Mouse (Mus musculus) liver, postnatal 0 days (tissue): Measurements from ENCODE around the gene Mri1. TPM values are rescaled to one million over a fixed set of nuclear protein-coding genes. Genes with fewer than 3 reads are reported as not detected.

ENCODE experiments used
- ATAC-seq: fragments of 200-750 bp; cut with Nextera tagmentation; 2 replicates; pipeline ENCODE4 v1.8.0; 2017; ENCODE audit warnings: mild to moderate bottlenecking, moderate library complexity
- DNase-seq: peaks from one replicate; pipeline ENCODE4 v3.0.0-alpha.2; 2016
- H3K27ac ChIP-seq: fragments of 300-500 bp; sonication (generic); 2 replicates; pipeline ENCODE4 v1.5.1; 2014; ENCODE audit warnings: antibody characterized with exemption, moderate library complexity, mild to moderate bottlenecking, low read depth
- H3K27me3 ChIP-seq: fragments of 300-500 bp; sonication (generic); 2 replicates; pipeline ENCODE4 v1.6.1; 2014; ENCODE audit warnings: low read length, control low read depth, mixed read lengths; ENCODE audit not compliant: insufficient read depth
- H3K36me3 ChIP-seq: fragments of 300-500 bp; sonication (generic); replicated peaks from 2 replicates; pipeline ENCODE4 v1.6.1; 2014; ENCODE audit warnings: mild to moderate bottlenecking, control low read depth, low read length, moderate library complexity, mixed read lengths; ENCODE audit not compliant: insufficient read depth
- H3K4me1 ChIP-seq: fragments of 300-500 bp; sonication (generic); 2 replicates; pipeline ENCODE4 v1.6.1; 2014; ENCODE audit warnings: antibody characterized with exemption, mild to moderate bottlenecking, control low read depth; ENCODE audit not compliant: insufficient read depth
- H3K4me2 ChIP-seq: fragments of 300-500 bp; sonication (generic); 2 replicates; pipeline ENCODE4 v1.6.1; 2014; ENCODE audit warnings: low read depth, mild to moderate bottlenecking, low read length, moderate library complexity, mixed read lengths
- H3K4me3 ChIP-seq: fragments of 300-500 bp; sonication (generic); 2 replicates; pipeline ENCODE4 v1.5.1; 2014; ENCODE audit warnings: low read depth, low read length
- H3K9ac ChIP-seq: fragments of 300-500 bp; sonication (generic); replicated peaks from 2 replicates; pipeline ENCODE4 v1.6.1; 2014; ENCODE audit warnings: mild to moderate bottlenecking, moderate library complexity
- H3K9me3 ChIP-seq: fragments of 300-500 bp; sonication (generic); 2 replicates; pipeline ENCODE4 v1.6.1; 2016; ENCODE audit warnings: mild to moderate bottlenecking, control low read depth, low read length, mixed read lengths
- CTCF ChIP-seq: sonication (generic); IDR thresholded peaks from 2 replicates; pipeline ENCODE4 v1.5.1; 2016; ENCODE audit warnings: antibody characterized with exemption, low read depth
- EP300 ChIP-seq: IDR thresholded peaks from 2 replicates; pipeline ENCODE4 v1.6.1; 2016; ENCODE audit warnings: antibody characterized with exemption, low read depth, mild to moderate bottlenecking
- WGBS: fragments of 180-500 bp; shearing (Covaris S2); extraction: QIAGEN DNeasy Blood & Tissue Kit; methylation state at CpG from one replicate; pipeline ENCODE4 v1.1.7; 2014; ENCODE audit not compliant: insufficient replicate concordance; 5-methylcytosine and 5-hydroxymethylcytosine counted together
- polyA plus RNA-seq: library from polyadenylated mRNA; unstranded; fragments of >200 nt; fragmentation: Nextera tagmentation; extraction: Ambion mirVana; gene quantifications from 2 replicates; pipeline ENCODE4 v1.2.1, GENCODE M21; 2015

Gene Mri1
- polyA plus RNA-seq, 1 experiment from 2014 or later, result 41.9 TPM

- no peak for TF ChIP-seq CTCF
- TF ChIP-seq EP300, result no peak
- no peak for ATAC-seq
- no peak for DNase-seq
Measured at GRCm38 (mm10) chr8:84241167-84241566, 16.0 kb downstream of the Mri1 start.

GRCm38 (mm10) chr8:84237542-84238229 is 19.4 kb downstream of the Mri1 start:
- H3K4me3 ChIP-seq, result peak overlapping the region; percentile 78
- TF ChIP-seq CTCF, result no peak
- no peak for TF ChIP-seq EP300
- DNase-seq (no peak), ATAC-seq (0 out of 2 replicates have a peak, but pooled peaks have one; percentile 12)
- H3K36me3 ChIP-seq, result 0 out of 2 replicates have a peak, but pooled peaks cover 4% of the 10 kb centered on the region
- peak overlapping the region; percentile 56 for H3K9ac ChIP-seq
- H3K4me1 ChIP-seq, result peaks cover 18% of the 10 kb centered on the region
- peak overlapping the region; percentile 76 for H3K27ac ChIP-seq
- H3K9me3 ChIP-seq, result no peaks in the 10 kb centered on the region
- WGBS, result 15% methylated on average over 19 of the region's 19 CpGs
- H3K4me2 ChIP-seq, result peak overlapping the region; percentile 94
- no peaks in the 10 kb centered on the region for H3K27me3 ChIP-seq

More at GRCm38 (mm10) chr8:84241167-84241566, 16.0 kb downstream of the Mri1 start:
- Histone ChIP-seq H3K27ac (no peak overlapping the region), H3K27me3 (no peaks in the 10 kb centered on the region), H3K9ac (no peak overlapping the region), H3K36me3 (peaks cover 17% of the 10 kb centered on the region), H3K4me2 (no peak overlapping the region), H3K9me3 (no peaks in the 10 kb centered on the region), H3K4me3 (no peak overlapping the region), H3K4me1 (peaks cover 9% of the 10 kb centered on the region)
- 47% methylated on average over 6 of the region's 6 CpGs for WGBS

- DNase-seq (peak; percentile 98), ATAC-seq (peak; percentile 98)
- H3K27me3 ChIP-seq, result no peaks in the 10 kb centered on the region
- H3K9ac ChIP-seq, result peak within 1 kb of the TSS; percentile 94
- no peaks in the 10 kb centered on the region for H3K9me3 ChIP-seq
- H3K4me3 ChIP-seq, result peak within 1 kb of the TSS; percentile 78
- 0 out of 2 replicates have a peak, but pooled peaks cover 4% of the 10 kb centered on the region for H3K36me3 ChIP-seq
- peaks cover 18% of the 10 kb centered on the region for H3K4me1 ChIP-seq
- H3K27ac ChIP-seq, result peak within 1 kb of the TSS; percentile 76
- peak within 1 kb of the TSS; percentile 94 for H3K4me2 ChIP-seq
- TF ChIP-seq EP300, result peak; percentile 40; the same call in 1 of the 2 replicates
- TF ChIP-seq CTCF, result no peak
- under 1% methylated on average over 32 of the region's 35 CpGs for WGBS
Measured at GRCm38 (mm10) chr8:84236998-84237473, 20.1 kb downstream of the Mri1 start, which contains the start of gene Zswim4. Zswim4 (minus strand) TSS chr8:84237055.

- ATAC-seq (peak; percentile 23), DNase-seq (no peak)
- H3K4me2 ChIP-seq, result peak overlapping the region; percentile 94
- no peaks in the 10 kb centered on the region for H3K9me3 ChIP-seq
- 0 out of 2 replicates have a peak, but pooled peaks cover 4% of the 10 kb centered on the region for H3K36me3 ChIP-seq
- TF ChIP-seq CTCF, result no peak
- TF ChIP-seq EP300, result no peak
- H3K27me3 ChIP-seq, result no peaks in the 10 kb centered on the region
- WGBS, result under 1% methylated on average over 19 of the region's 30 CpGs
- peaks cover 18% of the 10 kb centered on the region for H3K4me1 ChIP-seq
- peak overlapping the region; percentile 94 for H3K9ac ChIP-seq
- H3K27ac ChIP-seq, result peak overlapping the region; percentile 71
- H3K4me3 ChIP-seq, result peak overlapping the region; percentile 78
Measured at GRCm38 (mm10) chr8:84236410-84236997, 20.6 kb downstream of the Mri1 start.

- peak overlapping the region; percentile 71 for H3K27ac ChIP-seq
- TF ChIP-seq CTCF (no peak), EP300 (no peak)
- 0 out of 2 replicates have a peak, but pooled peaks cover 4% of the 10 kb centered on the region for H3K36me3 ChIP-seq
- H3K9me3 ChIP-seq, result no peaks in the 10 kb centered on the region
- H3K4me2 ChIP-seq, result peak overlapping the region; percentile 94
- 24% methylated on average over 10 of the region's 10 CpGs for WGBS
- ATAC-seq (no peak), DNase-seq (no peak)
- peaks cover 18% of the 10 kb centered on the region for H3K4me1 ChIP-seq
- H3K4me3 ChIP-seq, result peak overlapping the region; percentile 78
- no peaks in the 10 kb centered on the region for H3K27me3 ChIP-seq
- H3K9ac ChIP-seq, result peak overlapping the region; percentile 94
Measured at GRCm38 (mm10) chr8:84235746-84236409, 21.2 kb downstream of the Mri1 start.

- H3K27ac ChIP-seq, result no peak overlapping the region
- H3K4me2 ChIP-seq, result no peak overlapping the region
- TF ChIP-seq EP300 (no peak), CTCF (no peak)
- no peak overlapping the region for H3K4me3 ChIP-seq
- H3K9ac ChIP-seq, result no peak overlapping the region
- H3K9me3 ChIP-seq, result no peaks in the 10 kb centered on the region
- peaks cover 23% of the 10 kb centered on the region for H3K36me3 ChIP-seq
- WGBS, result 76% methylated on average over 2 of the region's 2 CpGs
- DNase-seq, result no peak
- no peak for ATAC-seq
- peaks cover 18% of the 10 kb centered on the region for H3K4me1 ChIP-seq
- no peaks in the 10 kb centered on the region for H3K27me3 ChIP-seq
Measured at GRCm38 (mm10) chr8:84233055-84233454, 24.1 kb downstream of the Mri1 start.
